Mouse (Mus musculus) inflammation-experienced regulatory T-cells, adult 16 weeks (primary cell): ENCODE data around the gene Trim34b. TPM values are rescaled to one million over a fixed set of nuclear protein-coding genes. Genes with fewer than 3 reads are reported as not detected.

Experiments used
- polyA plus RNA-seq: library from polyadenylated mRNA; unstranded; fragments of 100-300 nt; shearing (Covaris generic); gene quantifications from one replicate; pipeline ENCODE4 v1.2.1, GENCODE M21; 2017

Trim34b gene
- polyA plus RNA-seq: 0.78 TPM

GRCm38 (mm10) chr7:104329171-104329570 is at the start of gene Trim34b:
Gene Trim34b (plus strand): TSS chr7:104329471.

DNA sequence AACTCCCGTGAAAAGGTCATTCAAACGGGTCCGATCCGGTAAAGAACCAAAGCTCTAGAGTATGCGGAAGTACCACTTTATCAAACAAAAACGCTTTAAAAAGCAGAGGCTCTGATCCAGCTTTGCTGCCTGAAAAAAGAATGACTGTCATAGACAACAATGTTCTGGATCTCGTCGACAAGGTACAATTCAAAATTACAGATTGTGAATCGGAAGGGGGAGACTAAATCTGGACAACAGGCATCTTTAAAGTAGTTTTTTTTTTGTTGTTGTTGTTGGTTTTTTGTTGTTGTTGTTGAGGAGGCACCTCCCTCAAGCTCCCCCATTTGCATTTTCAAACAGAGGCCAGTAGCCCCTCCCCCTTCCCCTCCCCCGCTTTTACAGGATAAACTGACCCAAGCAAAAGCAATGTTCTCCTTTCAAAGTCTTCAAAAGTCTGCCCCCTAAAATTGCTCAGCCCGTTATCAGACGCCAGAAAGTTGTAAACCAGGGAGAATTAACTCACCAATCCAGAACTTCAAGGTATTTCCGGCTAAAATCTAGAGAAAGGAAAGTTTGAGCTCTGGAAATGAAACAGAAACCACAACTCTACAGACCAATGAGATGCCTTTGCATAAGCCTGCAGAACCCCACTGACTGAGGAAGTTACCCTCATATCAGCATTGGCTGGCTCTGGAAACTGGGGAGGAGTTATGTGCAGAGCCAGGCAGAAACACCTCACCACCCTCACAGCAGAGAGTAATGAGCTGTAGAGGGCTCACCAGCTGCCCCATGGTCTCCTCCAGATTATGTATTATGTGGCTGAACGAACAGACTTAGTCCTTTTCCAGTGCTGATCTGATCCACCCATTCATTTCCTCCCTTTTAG is 41.5 kb upstream of the Trim34b start, which contains the start of gene Trim5:
Gene Trim5, minus strand, starts transcription at position 519 of the 868 bp plus-strand sequence.

GRCm38 (mm10) chr7:104315369-104316080 is 13.7 kb upstream of the Trim34b start, which contains the start of gene Trim12a:
Gene Trim12a (minus strand): TSS chr7:104315466.

GRCm38 (mm10) chr7:104352717-104353599 is 23.7 kb downstream of the Trim34b start, which contains the start of gene Trim12c:
Gene Trim12c (minus strand): TSS chr7:104353362.

DNA sequence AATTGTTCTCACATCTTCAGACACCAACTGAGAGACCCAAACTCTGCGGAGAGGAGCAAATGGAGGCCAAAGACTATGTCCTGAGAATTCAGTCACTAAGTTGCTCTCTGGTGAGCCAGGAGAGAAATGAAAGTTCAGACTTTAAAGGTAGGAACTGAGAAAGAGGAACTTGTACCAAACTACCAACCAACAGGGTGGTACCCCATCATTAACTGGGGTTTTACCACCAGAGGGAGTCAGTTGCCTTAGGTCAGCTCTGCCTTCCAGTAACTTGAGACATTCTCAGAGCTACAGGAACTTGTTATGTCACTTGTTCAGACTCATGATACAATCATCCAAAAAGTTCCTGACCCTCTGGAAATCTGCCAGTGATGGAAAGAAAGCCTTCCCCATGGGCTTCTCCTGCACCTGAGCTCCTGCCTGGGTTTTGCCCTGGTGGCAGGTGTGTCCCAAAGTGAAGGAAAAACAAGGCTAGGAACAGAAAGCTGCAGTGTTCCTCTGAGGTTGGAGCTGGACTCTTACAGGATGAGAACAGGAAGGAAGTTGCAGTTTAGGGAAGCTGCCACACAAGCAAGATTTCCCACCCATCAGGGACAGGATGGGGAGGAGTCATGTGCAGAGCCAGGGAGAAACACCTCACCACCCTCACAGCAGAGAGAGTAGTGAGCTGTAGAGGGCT is 40.6 kb downstream of the Trim34b start, which contains the start of gene Trim30b:
Gene Trim30b, minus strand, starts transcription at position 149 of the 679 bp plus-strand sequence.

Other genes with a start within 250 kb of the Trim34b start
- not detected for gene Olfr645, start 244.0 kb upstream of the Trim34b start, polyA plus RNA-seq
- not detected for gene Olfr646, start 224.6 kb upstream of the Trim34b start, polyA plus RNA-seq
- gene Ubqln5, start 199.6 kb upstream of the Trim34b start, polyA plus RNA-seq: not detected
- gene Olfr643, start 192.1 kb upstream of the Trim34b start, polyA plus RNA-seq: not detected
- not detected for gene Ubqln3, start 186.2 kb upstream of the Trim34b start, polyA plus RNA-seq
- gene Ubqlnl, start 178.9 kb upstream of the Trim34b start, polyA plus RNA-seq: not detected
- gene Olfm5, start 164.6 kb upstream of the Trim34b start, polyA plus RNA-seq: not detected
- 0.17 TPM for gene Olfr648, start 146.1 kb upstream of the Trim34b start, polyA plus RNA-seq
- gene Olfr649, start 133.5 kb upstream of the Trim34b start, polyA plus RNA-seq: not detected
- 1.5 TPM for gene Trim6, start 110.7 kb upstream of the Trim34b start, polyA plus RNA-seq
- gene Trim34a, start 85.0 kb upstream of the Trim34b start, polyA plus RNA-seq: 56.3 TPM
- 39.1 TPM for gene Trim5, start 41.4 kb upstream of the Trim34b start, polyA plus RNA-seq
- 146 TPM for gene Trim12a, start 14.0 kb upstream of the Trim34b start, polyA plus RNA-seq
- 25.4 TPM for gene Trim12c, start 23.9 kb downstream of the Trim34b start, polyA plus RNA-seq
- 1.3 TPM for gene Trim30b, start 40.4 kb downstream of the Trim34b start, polyA plus RNA-seq
- gene Trim30c, start 71.4 kb downstream of the Trim34b start, polyA plus RNA-seq: 1.1 TPM
- 67.1 TPM for gene Trim30a, start 135.7 kb downstream of the Trim34b start, polyA plus RNA-seq
- 28.0 TPM for gene Trim30d, start 178.4 kb downstream of the Trim34b start, polyA plus RNA-seq
- not detected for gene Olfr651, start 220.7 kb downstream of the Trim34b start, polyA plus RNA-seq
- not detected for gene Olfr652, start 231.4 kb downstream of the Trim34b start, polyA plus RNA-seq
- gene Olfr653, start 247.8 kb downstream of the Trim34b start, polyA plus RNA-seq: not detected